Mouse (Mus musculus): ENCODE data around the gene Kdm2b. TPM values are rescaled to one million over a fixed set of nuclear protein-coding genes. Genes with fewer than 3 reads are reported as not detected.

The Kdm2b gene
- 37.7 TPM for polyA plus RNA-seq (2017; shearing (Covaris generic))

DNA sequence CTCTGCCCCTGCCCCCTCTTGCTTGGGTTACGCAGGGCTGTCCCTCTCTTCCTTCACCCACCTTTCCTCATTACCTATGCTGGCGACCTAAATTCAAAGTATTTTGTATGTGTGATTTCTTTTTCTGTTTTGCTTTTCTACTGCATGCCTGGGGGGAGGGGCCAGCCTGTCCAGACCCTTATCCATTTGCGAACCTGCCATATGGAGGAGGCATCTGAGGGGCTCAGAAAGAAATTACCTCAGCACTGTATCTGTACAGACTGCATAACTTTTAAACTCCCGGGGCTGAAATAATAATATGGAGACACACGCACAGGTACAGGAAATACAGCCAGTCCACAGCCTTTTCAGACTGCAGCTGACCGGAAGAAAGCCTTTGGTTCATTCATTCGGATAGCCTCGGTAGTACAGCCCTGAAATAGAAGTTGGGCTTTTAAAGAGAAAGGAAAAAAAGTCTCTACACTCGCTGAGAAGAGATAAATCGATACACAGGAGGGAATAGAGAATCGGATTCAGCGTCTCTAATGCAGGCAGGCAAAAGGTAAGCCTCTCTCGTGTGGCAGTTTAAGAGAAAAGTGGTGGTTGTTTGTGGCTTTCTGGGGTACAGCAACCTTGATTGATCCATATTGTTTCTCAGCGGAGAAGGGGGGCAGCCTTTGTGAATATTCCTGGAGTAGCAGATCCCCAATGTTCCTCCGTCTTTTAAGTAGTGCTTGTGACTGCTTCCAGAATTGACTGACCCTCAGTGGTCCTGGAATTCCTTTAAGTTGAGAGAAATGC lies at the start of gene Kdm2b:
Kdm2b (minus strand) TSS at position 273 of the 780 bp plus-strand sequence.

DNA sequence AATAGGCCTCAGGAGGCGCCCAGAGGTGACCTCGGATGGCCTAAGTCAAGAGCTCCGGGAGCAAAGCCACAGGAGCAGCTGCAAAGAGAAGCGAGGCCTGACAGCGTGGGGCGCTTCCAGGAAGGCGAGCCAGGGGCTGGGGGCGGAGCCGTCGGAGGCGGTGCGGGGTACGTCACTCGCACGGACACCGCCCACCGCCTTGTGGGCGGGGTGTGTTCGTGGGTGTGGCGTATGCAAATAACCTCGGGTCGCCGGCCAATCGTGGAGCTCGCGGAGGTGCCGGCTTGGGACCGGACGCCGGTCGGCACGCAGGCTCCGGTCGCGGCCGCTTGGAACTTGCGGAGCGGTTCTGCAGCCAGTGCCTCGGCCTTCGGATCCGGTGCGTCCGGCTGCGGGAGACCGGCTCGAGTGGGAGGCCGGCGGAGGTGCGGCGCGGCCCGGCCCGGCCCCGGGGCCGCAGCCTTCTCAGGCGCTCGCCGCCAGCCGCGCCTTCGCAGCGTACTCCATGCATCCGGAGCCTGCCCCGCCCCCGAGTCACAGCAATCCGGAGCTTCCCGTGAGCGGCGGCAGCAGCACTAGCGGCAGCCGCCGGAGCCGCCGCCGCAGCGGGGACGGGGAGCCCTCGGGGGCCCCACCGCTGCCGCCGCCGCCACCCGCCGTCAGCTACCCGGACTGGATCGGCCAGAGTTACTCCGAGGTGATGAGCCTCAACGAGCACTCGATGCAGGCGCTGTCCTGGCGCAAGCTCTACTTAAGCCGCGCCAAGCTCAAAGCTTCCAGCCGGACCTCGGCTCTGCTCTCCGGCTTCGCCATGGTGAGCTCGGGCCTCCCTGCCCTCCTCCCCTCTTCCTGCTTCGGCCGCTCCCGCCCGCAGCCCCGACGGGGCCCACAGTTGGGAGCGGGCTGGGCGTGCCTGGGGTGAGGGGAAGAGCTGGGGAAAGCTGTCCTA lies 25.4 kb upstream of the Kdm2b start, which contains the start of gene Orai1:
Orai1 (plus strand) TSS at position 322 of the 949 bp plus-strand sequence.

DNA sequence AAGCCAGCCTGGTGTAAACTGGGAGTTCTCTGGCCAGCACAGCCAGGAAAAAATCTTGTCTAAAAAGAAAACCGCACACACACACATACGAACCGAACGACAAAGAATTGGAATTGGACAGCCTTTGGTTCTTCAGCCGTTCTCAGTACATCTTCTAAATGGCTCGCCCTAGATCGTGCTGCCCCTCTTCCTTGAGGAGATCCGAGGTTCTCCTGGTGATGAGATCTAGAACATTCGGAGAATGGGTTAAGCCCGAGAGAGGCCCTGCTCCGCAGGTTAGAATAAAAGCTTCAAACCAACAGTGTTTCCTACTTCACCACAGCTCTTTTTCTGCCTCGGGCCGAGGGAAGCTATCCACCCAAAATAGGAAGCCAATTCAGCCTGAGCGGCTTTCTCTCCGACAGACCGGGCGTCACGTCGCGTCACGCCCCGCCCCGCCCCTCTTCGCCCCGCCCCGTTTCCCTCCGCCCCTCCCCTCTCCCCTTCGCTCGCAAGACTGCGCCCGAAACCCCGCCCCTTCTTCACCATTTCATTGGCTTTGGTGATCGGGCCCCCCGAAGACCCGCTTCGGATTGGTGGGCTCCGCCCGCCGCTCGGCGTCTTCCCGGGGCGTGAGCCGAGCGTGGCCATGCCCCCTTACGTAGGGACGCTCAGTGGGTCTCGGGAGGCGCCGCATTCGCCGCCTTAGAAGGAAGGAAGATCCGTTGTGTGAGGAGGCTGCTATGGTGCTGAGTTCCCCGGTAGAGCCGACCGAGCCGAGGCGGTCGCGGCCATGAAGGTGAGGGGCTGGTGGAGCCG lies 139.9 kb downstream of the Kdm2b start, which contains the start of gene Rnf34:
Rnf34 (plus strand) TSS at position 528 of the 798 bp plus-strand sequence.

DNA sequence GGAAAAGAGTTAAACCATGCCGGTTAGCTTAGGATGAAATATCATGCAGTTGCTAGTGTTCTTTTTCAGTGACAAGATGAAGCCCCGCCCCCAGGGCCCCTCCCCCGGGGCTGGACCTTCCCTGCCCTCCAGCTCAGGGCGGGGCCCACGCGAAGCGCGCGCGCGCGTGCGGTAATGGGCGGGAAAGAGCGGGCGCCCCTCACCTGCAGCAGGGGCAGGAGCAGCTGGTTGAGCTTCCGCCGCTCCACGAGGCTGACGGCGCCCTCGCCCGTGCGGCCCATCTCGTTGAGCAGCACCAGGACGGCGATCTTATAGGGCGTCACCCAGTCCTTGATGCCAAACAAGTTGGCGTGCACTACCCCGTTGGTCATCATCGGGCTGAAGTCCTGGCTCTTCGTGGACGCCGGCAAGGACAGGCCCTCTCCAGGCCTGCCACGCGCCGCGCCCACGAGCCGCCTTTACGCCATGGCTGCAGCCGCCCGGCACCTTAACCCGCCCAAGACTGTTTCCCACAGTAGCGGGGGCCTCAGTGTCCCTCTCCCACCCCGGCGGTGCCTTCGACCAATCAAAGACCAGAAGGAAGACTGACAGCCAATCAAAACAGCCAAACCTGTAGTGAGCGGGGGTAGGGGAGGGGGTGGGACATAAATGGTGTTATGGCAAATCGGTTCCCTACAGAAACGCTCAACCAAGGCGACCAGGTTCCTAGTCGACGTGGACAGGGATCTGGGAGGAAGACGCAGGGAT lies 168.7 kb downstream of the Kdm2b start, which contains the start of gene Anapc5:
Anapc5 (minus strand) TSS at position 563 of the 747 bp plus-strand sequence.

Other genes with a start within 250 kb of the Kdm2b start
- 10.6 TPM for gene Camkk2, start 210.4 kb downstream of the Kdm2b start, polyA plus RNA-seq (2017; shearing (Covaris generic))
- gene Anapc5, start 168.5 kb downstream of the Kdm2b start, polyA plus RNA-seq (2017; shearing (Covaris generic)) = 295 TPM
- gene Rnf34, start 139.8 kb downstream of the Kdm2b start, polyA plus RNA-seq (2017; shearing (Covaris generic)) = 42.8 TPM
- gene Orai1, start 25.3 kb upstream of the Kdm2b start, polyA plus RNA-seq (2017; shearing (Covaris generic)) = 8.0 TPM
- gene Morn3, start 57.2 kb upstream of the Kdm2b start, polyA plus RNA-seq (2017; shearing (Covaris generic)) = 3.8 TPM
- gene Tmem120b, start 78.6 kb upstream of the Kdm2b start, polyA plus RNA-seq (2017; shearing (Covaris generic)) = 4.0 TPM
- gene Rhof, start 142.9 kb upstream of the Kdm2b start, polyA plus RNA-seq (2017; shearing (Covaris generic)) = 216 TPM
- 3.1 TPM for gene Setd1b, start 152.4 kb upstream of the Kdm2b start, polyA plus RNA-seq (2017; shearing (Covaris generic))
- 68.6 TPM for gene Psmd9, start 179.6 kb upstream of the Kdm2b start, polyA plus RNA-seq (2017; shearing (Covaris generic))
- not detected for gene Hpd, start 192.9 kb upstream of the Kdm2b start, polyA plus RNA-seq (2017; shearing (Covaris generic))